Mouse (Mus musculus) mature B cell (primary cell): Measurements from ENCODE around the gene Cwc25.

Experiments used
- in situ Hi-C: fragments of 300-500 bp; cut with MboI; formaldehyde crosslinking; loops from 2 replicates; pipeline ENCODE4 v1.14.3; 2019

Cwc25 gene

DNA sequence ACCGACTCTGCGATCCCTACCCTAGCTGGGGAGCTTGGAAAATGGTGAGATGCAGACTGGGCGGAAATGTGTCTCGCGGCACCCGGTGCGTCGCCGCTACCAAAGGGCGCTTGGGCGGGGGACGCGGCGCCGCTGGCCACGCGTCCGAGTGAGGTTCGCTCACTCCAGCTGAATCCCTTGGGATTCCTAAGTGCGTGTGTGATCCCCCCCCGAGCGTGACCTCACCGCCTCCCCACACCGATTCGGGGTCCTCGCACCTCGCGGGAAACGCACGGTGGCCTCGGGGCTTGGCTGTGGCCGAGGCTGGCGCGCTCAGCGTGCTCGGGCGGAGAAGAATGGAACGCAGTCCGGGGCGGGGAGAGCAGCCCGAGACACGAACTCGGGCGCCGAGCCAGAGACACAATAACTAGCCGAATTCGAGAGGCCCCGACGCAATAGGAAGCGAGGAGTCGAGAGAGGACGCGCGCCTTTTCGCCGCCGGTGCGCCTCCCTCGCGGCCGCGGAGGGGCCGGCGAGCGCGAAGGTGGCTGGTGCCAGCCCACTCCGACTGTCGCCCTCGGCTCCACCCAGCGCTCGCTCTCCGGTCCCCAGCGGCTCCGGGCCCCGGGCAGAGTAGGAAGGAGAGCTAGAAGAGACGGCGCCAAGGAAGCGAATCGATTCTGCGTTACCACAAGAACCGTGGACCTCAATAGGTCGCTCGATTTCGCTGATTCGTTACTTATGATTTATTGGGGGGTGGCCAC lies 66.2 kb downstream of the Cwc25 start, which contains the start of gene Pcgf2:
Pcgf2 (minus strand) TSS at position 495 of the 743 bp plus-strand sequence.
- in situ Hi-C loops: no loop called here

DNA sequence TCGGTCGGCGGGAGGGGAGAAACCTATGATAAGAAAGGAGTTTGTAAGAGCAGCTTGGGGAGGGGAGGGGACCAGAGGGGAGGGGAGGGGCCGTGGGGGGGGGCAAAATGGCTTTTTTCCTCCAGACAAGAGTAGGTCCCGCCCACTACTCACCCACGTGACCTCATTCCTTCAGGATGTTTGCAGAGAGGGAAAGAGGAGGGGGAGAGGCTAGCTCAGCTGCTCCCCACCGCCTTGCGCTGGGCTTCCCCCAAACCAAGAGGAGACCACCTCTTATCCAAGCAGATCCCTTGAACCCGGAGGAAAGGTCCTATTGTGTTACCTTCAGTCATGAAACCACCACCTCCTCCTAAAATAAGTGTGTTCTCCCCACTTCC lies 66.7 kb downstream of the Cwc25 start:
- in situ Hi-C loops: no loop called here

DNA sequence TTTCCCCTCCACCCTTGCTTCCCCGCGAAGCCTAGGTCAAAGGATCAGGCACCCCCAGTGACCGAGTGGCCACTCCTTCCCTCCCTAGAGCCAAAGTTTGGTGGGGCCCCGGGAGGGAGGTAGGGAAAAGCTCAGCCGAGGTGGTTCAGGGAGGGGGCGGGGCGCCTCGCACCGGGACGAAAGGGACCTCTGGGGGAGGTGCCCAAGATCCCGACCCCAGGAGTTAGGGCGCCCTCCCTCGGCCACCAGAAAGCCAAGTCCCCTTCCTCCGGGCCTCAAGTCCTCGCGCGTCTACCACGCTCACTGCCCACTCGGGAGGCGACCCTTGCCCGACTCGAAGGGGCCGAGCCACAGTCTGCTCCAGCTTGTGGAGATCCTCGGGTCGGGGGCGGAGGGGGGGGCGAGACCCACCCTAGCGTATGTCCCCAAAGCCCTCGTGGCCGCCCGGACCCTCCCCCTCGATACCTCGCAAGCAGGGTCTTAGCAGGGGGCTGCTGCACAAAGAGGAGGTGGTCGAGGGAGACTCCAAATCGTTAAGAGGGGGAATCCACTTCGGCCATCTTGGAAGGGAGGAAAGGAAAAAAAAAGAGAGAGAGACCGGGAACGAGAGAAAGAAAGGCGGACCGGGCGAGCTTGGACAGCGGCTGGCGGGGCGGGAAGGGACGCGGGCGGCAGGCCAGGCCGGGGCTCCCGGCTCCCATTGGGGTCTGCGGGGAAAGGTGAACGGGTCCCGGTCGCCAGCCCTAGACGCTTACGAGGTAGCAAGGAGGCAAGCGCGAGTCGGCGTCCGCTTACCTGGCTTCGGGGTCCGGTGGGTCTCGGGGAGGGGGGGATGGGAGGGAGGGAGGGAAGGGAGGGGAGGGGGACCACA lies 67.4 kb downstream of the Cwc25 start:
- in situ Hi-C loops: no loop called here

DNA sequence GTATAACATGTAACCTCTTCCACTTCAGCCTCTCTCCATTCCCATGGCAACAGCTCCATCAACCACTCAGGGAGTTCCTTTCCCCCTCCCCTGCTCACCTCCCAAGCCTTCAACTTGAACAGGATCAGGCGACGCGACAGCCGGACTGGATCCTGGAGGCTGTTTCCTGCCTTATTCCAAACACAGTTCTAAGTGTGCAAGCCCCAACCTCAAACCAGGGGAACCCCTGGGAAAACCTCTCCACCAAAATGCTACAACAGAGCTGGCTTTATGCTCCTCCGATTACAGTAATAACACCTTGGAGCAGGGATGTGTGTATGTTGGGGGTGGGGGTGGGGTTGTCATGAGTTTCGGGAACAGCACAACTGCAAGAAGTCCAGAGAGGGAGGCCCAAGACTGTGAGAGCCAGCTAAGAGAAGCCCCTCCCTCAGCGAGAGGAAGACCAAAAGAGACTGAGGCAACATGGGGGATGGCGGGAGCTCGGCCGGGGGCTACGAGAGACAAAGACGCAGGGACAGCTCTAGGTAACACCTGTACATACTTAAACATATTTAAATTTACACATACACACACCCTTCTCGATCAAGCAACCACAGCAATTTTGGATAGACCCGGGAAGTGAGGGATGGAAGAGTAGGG lies 68.3 kb downstream of the Cwc25 start:
- in situ Hi-C loops: no loop called here

DNA sequence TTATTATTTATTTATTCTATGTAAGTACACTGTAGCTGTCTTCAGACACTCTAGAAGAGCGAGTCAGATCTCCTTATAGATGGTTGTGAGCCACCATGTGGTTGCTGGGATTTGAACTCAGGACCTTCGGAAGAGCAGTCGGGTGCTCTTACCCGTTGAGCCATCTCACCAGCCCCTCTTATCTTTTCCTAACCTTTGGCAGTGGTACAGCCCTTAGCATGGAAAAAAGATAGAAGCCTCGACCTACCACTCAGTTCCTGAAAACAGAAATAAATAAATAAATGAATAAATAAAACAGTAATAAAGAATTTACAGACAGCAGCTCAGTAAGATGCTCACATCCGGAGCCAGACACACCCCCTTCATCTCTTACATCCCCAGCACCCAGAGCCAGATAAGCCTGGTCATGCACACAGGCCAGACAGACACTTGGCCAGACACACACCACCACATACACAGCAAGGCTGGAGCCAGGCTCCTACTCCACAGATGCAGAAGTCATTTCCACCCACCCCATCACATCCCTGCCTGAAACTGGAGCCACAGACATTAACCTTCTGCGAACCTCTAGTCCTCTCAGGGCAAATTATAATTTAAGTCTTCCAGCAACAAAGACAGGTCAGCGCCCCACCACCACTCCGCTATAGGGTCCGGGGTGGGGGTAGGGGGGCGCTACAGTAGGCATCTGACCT lies 69.0 kb downstream of the Cwc25 start:
- in situ Hi-C loops: no loop called here

DNA sequence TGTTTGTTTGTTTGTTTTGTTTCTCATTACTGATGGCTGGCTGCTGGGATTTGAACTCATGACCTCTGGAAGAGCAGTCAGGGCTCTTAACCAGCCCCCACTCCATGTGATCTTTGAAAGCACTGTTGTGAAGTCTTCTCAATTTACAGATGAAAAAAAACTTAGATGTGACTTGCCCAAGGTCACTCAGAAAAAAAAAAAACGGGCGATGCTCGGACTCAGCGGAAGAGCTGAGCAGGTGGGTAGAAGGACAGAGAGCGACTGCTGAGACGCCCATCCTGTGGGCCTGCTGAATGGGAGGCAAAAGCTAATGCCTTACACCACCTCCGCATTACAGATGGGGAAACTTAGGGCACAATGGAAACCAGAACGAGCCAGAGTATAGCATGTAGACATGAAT lies 69.7 kb downstream of the Cwc25 start:
- in situ Hi-C loops: no loop called here

DNA sequence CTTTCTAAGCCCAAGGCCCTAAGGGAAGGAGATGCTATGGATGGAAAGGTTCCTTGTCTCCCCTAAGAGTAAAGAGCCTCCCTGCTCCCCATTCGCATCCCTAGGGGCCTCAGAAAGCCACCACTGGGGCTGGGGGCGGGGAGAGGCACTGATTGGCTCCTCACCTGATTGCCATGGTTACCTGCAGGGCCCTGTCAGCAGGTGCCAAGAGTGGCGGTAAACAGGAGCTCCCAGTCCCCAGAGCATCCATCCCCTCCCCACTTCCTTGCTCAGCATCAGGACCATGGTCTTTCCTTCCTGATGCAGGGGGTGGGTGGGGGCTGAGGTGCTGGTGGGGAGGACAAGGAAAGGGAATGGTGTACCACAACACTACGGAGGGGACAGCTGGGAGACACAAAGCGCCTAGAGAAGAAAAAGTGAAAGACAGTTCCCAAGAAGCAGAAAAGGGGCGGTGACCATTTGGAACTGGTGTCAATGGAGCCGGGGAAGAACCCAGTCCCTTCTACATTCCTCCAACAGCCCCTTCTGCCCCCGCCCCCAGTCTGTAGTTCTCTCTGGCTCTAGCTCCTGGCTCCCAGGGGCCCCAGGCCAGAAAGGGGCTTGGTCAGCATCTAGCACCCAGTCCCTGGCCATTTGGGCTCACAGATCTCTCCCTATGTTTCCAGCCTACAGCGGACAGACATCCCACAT lies 70.5 kb downstream of the Cwc25 start:
- in situ Hi-C loops: no loop called here
